Mouse (Mus musculus) heart, postnatal 14 days (tissue): ENCODE measurements at regions not wholly inside any gene's neighbourhood (a gene's known extent, or its start where the extent isn't known, plus 50 kb on each side); places are given as distances from the start of the nearest gene placed in this dataset.

Experiments used
- DNase-seq, 2 experiments: peaks; one replicate each; pipeline ENCODE4 v3.0.0; 2021 to 2022
- intact Hi-C: fragments of 180-260 bp; cut with DNase I; formaldehyde crosslinking; loops from one replicate; pipeline ENCODE4 v1.15.1; 2025

- intact Hi-C loops = loop anchor here (10.0 kb wide), 1 partner anchor 102 kb away; no protein-coding TSS in a partner anchor
- DNase-seq = no peak
These were observed 50.1 kb upstream of the Crot start for GRCm38 (mm10) chr5:9047150-9047790.
